Mouse (Mus musculus) intestine, embryonic 15.5 days (tissue): ENCODE results near the gene Vstm2l. TPM values are rescaled to one million over a fixed set of nuclear protein-coding genes. Genes with fewer than 3 reads are reported as not detected.

Experiments
- ATAC-seq: fragments of 200-750 bp; cut with Nextera tagmentation; 2 replicates; pipeline ENCODE4 v1.8.0; 2017; ENCODE audit warnings: moderate TSS enrichment, moderate library complexity
- H3K27ac ChIP-seq: fragments of 300-500 bp; sonication (generic); 2 replicates; pipeline ENCODE4 v1.5.1; 2015; ENCODE audit warnings: mild to moderate bottlenecking, inconsistent platforms
- H3K27me3 ChIP-seq: fragments of 300-500 bp; sonication (generic); replicated peaks from 2 replicates; pipeline ENCODE4 v1.6.1; 2015; ENCODE audit warnings: inconsistent platforms
- H3K36me3 ChIP-seq: fragments of 300-500 bp; sonication (generic); 2 replicates; pipeline ENCODE4 v1.6.1; 2015; ENCODE audit warnings: inconsistent platforms
- H3K4me1 ChIP-seq: fragments of 300-500 bp; sonication (generic); replicated peaks from 2 replicates; pipeline ENCODE4 v1.6.1; 2015; ENCODE audit warnings: inconsistent platforms
- H3K4me2 ChIP-seq: fragments of 300-500 bp; sonication (generic); replicated peaks from 2 replicates; pipeline ENCODE4 v1.6.1; 2015; ENCODE audit warnings: mild to moderate bottlenecking, inconsistent platforms
- H3K4me3 ChIP-seq: fragments of 300-500 bp; sonication (generic); replicated peaks from 2 replicates; pipeline ENCODE4 v1.5.1; 2015; ENCODE audit warnings: inconsistent platforms
- H3K9ac ChIP-seq: fragments of 300-500 bp; sonication (generic); 2 replicates; pipeline ENCODE4 v1.6.1; 2015; ENCODE audit warnings: inconsistent platforms
- H3K9me3 ChIP-seq: fragments of 300-500 bp; sonication (generic); 2 replicates; pipeline ENCODE4 v1.6.1; 2016; ENCODE audit warnings: inconsistent platforms
- WGBS: fragments of 180-500 bp; shearing (Covaris S2); methylation state at CpG from one replicate; pipeline ENCODE4 v1.1.7; 2015; 5-methylcytosine and 5-hydroxymethylcytosine counted together
- polyA plus RNA-seq: library from polyadenylated mRNA; unstranded; fragments of >200 nt; fragmentation: Nextera tagmentation; extraction: Ambion mirVana; gene quantifications from 2 replicates; pipeline ENCODE4 v1.2.1, GENCODE M21; 2015

Gene Vstm2l
- 0.68 and 0.72 TPM in 2 replicates for polyA plus RNA-seq

- Histone ChIP-seq H3K36me3 (no peaks in the 10 kb centered on the region), H3K4me1 (peaks cover 5% of the 10 kb centered on the region), H3K27me3 (peaks cover 46% of the 10 kb centered on the region), H3K4me3 (peak within 1 kb of the TSS; percentile 36), H3K9me3 (no peaks in the 10 kb centered on the region), H3K9ac (no peak within 1 kb of the TSS), H3K27ac (no peak within 1 kb of the TSS), H3K4me2 (peak within 1 kb of the TSS; percentile 70)
- no peak for ATAC-seq
- WGBS: 4% methylated on average over 60 of the region's 62 CpGs
Observed at GRCm38 (mm10) chr2:157914105-157914764, at the start of gene Vstm2l. Gene Vstm2l (plus strand): TSS chr2:157914653.

GRCm38 (mm10) chr2:157867126-157867525, 47.3 kb upstream of the Vstm2l start:
- no peaks in the 10 kb centered on the region for H3K36me3 ChIP-seq
- WGBS: 77% methylated on average over 3 of the region's 3 CpGs
- no peak overlapping the region for H3K27ac ChIP-seq
- H3K4me3 ChIP-seq: no peak overlapping the region
- no peaks in the 10 kb centered on the region for H3K9me3 ChIP-seq
- no peak overlapping the region for H3K9ac ChIP-seq
- no peaks in the 10 kb centered on the region for H3K27me3 ChIP-seq
- H3K4me2 ChIP-seq: no peak overlapping the region
- no peak for ATAC-seq
- H3K4me1 ChIP-seq: no peaks in the 10 kb centered on the region

GRCm38 (mm10) chr2:157870247-157870646, 44.2 kb upstream of the Vstm2l start:
- Histone ChIP-seq H3K4me2 (no peak overlapping the region), H3K9me3 (no peaks in the 10 kb centered on the region), H3K4me3 (no peak overlapping the region), H3K36me3 (no peaks in the 10 kb centered on the region), H3K27me3 (no peaks in the 10 kb centered on the region), H3K9ac (no peak overlapping the region), H3K4me1 (no peaks in the 10 kb centered on the region), H3K27ac (no peak overlapping the region)
- 81% methylated on average over 6 of the region's 6 CpGs for WGBS
- ATAC-seq: no peak

- Histone ChIP-seq H3K9ac (no peak overlapping the region), H3K36me3 (no peaks in the 10 kb centered on the region), H3K4me1 (0 out of 2 replicates have a peak, but pooled peaks cover 2% of the 10 kb centered on the region), H3K4me3 (no peak overlapping the region), H3K4me2 (no peak overlapping the region), H3K9me3 (no peaks in the 10 kb centered on the region), H3K27ac (no peak overlapping the region), H3K27me3 (no peaks in the 10 kb centered on the region)
- no peak for ATAC-seq
- WGBS: 72% methylated on average over 6 of the region's 6 CpGs
Observed at GRCm38 (mm10) chr2:157873223-157873622, 41.2 kb upstream of the Vstm2l start.

GRCm38 (mm10) chr2:157873691-157874090, 40.8 kb upstream of the Vstm2l start:
- no peak overlapping the region for H3K9ac ChIP-seq
- 78% methylated on average over 1 of the region's 1 CpGs for WGBS
- H3K27me3 ChIP-seq: no peaks in the 10 kb centered on the region
- H3K4me2 ChIP-seq: no peak overlapping the region
- no peak for ATAC-seq
- no peak overlapping the region for H3K4me3 ChIP-seq
- no peaks in the 10 kb centered on the region for H3K36me3 ChIP-seq
- H3K4me1 ChIP-seq: 0 out of 2 replicates have a peak, but pooled peaks cover 2% of the 10 kb centered on the region
- H3K9me3 ChIP-seq: no peaks in the 10 kb centered on the region
- H3K27ac ChIP-seq: no peak overlapping the region

- Histone ChIP-seq H3K36me3 (no peaks in the 10 kb centered on the region), H3K4me2 (no peak overlapping the region), H3K4me1 (0 out of 2 replicates have a peak, but pooled peaks cover 2% of the 10 kb centered on the region), H3K9ac (no peak overlapping the region), H3K27ac (no peak overlapping the region), H3K9me3 (no peaks in the 10 kb centered on the region), H3K4me3 (no peak overlapping the region), H3K27me3 (no peaks in the 10 kb centered on the region)
- 77% methylated on average over 8 of the region's 8 CpGs for WGBS
- no peak for ATAC-seq
Observed at GRCm38 (mm10) chr2:157875111-157875510, 39.3 kb upstream of the Vstm2l start.

GRCm38 (mm10) chr2:157877394-157877793, 37.1 kb upstream of the Vstm2l start:
- Histone ChIP-seq H3K4me3 (no peak overlapping the region), H3K4me1 (0 out of 2 replicates have a peak, but pooled peaks cover 2% of the 10 kb centered on the region), H3K36me3 (no peaks in the 10 kb centered on the region), H3K27ac (no peak overlapping the region), H3K9ac (no peak overlapping the region), H3K9me3 (no peaks in the 10 kb centered on the region), H3K4me2 (no peak overlapping the region), H3K27me3 (no peaks in the 10 kb centered on the region)
- ATAC-seq: no peak
- WGBS: 79% methylated on average over 3 of the region's 3 CpGs

GRCm38 (mm10) chr2:157877967-157878366, 36.5 kb upstream of the Vstm2l start:
- Histone ChIP-seq H3K9me3 (no peaks in the 10 kb centered on the region), H3K4me1 (0 out of 2 replicates have a peak, but pooled peaks cover 2% of the 10 kb centered on the region), H3K4me2 (no peak overlapping the region), H3K9ac (no peak overlapping the region), H3K4me3 (no peak overlapping the region), H3K27ac (no peak overlapping the region), H3K27me3 (no peaks in the 10 kb centered on the region), H3K36me3 (no peaks in the 10 kb centered on the region)
- WGBS: 37% methylated on average over 5 of the region's 5 CpGs
- no peak for ATAC-seq

- ATAC-seq: no peak; the same call in 1 of the 2 replicates
- H3K4me2 ChIP-seq: no peak overlapping the region
Observed at GRCm38 (mm10) chr2:157881939-157882338, 32.5 kb upstream of the Vstm2l start.

GRCm38 (mm10) chr2:157887275-157888025, 27.0 kb upstream of the Vstm2l start:
- no peaks in the 10 kb centered on the region for H3K27me3 ChIP-seq
- no peak overlapping the region for H3K27ac ChIP-seq
- ATAC-seq: no peak
- H3K9ac ChIP-seq: no peak overlapping the region
- WGBS: 45% methylated on average over 10 of the region's 10 CpGs
- H3K4me2 ChIP-seq: no peak overlapping the region
- H3K4me3 ChIP-seq: no peak overlapping the region
- H3K4me1 ChIP-seq: peaks cover 11% of the 10 kb centered on the region; the same call in 1 of the 2 replicates
- H3K36me3 ChIP-seq: no peaks in the 10 kb centered on the region
- H3K9me3 ChIP-seq: no peaks in the 10 kb centered on the region

More at GRCm38 (mm10) chr2:157881939-157882338, 32.5 kb upstream of the Vstm2l start:
- Histone ChIP-seq H3K27ac (no peak overlapping the region), H3K9me3 (no peaks in the 10 kb centered on the region), H3K4me1 (0 out of 2 replicates have a peak, but pooled peaks cover 2% of the 10 kb centered on the region), H3K9ac (no peak overlapping the region), H3K4me3 (no peak overlapping the region), H3K36me3 (no peaks in the 10 kb centered on the region), H3K27me3 (no peaks in the 10 kb centered on the region)
- WGBS: 35% methylated on average over 11 of the region's 11 CpGs

- Histone ChIP-seq H3K4me2 (no peak overlapping the region), H3K36me3 (no peaks in the 10 kb centered on the region), H3K4me3 (no peak overlapping the region), H3K27ac (no peak overlapping the region), H3K9me3 (no peaks in the 10 kb centered on the region), H3K4me1 (peaks cover 11% of the 10 kb centered on the region; the same call in 1 of the 2 replicates), H3K9ac (no peak overlapping the region), H3K27me3 (no peaks in the 10 kb centered on the region)
- 61% methylated on average over 6 of the region's 6 CpGs for WGBS
- no peak for ATAC-seq
Observed at GRCm38 (mm10) chr2:157891166-157891565, 23.3 kb upstream of the Vstm2l start.

- H3K4me3 ChIP-seq: no peak overlapping the region
- no peak for ATAC-seq
- H3K4me2 ChIP-seq: no peak overlapping the region
- no peaks in the 10 kb centered on the region for H3K4me1 ChIP-seq
- H3K36me3 ChIP-seq: no peaks in the 10 kb centered on the region
- H3K27me3 ChIP-seq: peaks cover 6% of the 10 kb centered on the region; the same call in 1 of the 2 replicates
- 80% methylated on average over 4 of the region's 4 CpGs for WGBS
- no peak overlapping the region for H3K9ac ChIP-seq
- no peak overlapping the region for H3K27ac ChIP-seq
- no peaks in the 10 kb centered on the region for H3K9me3 ChIP-seq
Observed at GRCm38 (mm10) chr2:157897131-157897530, 17.3 kb upstream of the Vstm2l start.
